In the genomic region with DNA sequence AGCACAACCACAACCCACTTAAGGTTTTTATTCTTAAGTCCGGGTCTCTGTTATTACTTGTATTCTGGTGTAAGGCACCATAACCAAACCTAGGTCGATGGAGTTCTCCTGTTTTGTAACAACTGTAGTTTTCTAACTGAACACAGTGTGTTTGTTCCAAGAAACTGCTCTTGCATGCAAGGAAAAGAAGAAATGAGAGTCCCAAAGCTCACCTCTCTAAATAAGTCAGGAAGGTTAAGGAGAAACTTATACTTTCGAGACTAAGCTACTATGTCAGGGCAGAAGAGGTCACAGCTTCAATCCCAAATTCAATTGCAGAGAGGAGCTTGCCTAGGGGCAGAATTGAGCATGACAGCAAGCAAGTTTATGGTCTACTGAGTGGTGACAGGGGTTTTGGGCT, we compare ENCODE assay signal across 28 mouse cellular contexts.
"Had no signal": no experiment of that assay in that cellular context is flagged by ENCODE, and none has a peak within 500 bp of the region (broad histone marks: within the 10 kb centered on the region; RNA-seq: fewer than 3 reads in every experiment).

No protein-coding gene starts in this region.

- H3K4me3 ChIP-seq: limb, embryonic 10.5 days; limb, embryonic 12.5 days; limb, embryonic 13.5 days; limb, embryonic 15.5 days; liver, embryonic 12.5 days; liver, embryonic 13.5 days; liver, embryonic 15.5 days; lung, embryonic 15.5 days; megakaryocyte, embryonic 14.5 days; midbrain, embryonic 10.5 days; midbrain, embryonic 12.5 days; midbrain, embryonic 13.5 days; midbrain, embryonic 15.5 days; myocyte; neural tube, embryonic 12.5 days had no signal

- H3K27me3 ChIP-seq: limb, embryonic 12.5 days; limb, embryonic 13.5 days; limb, embryonic 15.5 days; liver, embryonic 12.5 days; liver, embryonic 13.5 days; liver, embryonic 15.5 days; lung, embryonic 15.5 days; megakaryocyte, embryonic 14.5 days; midbrain, embryonic 12.5 days; midbrain, embryonic 13.5 days; midbrain, embryonic 15.5 days; neural tube, embryonic 12.5 days had no signal

- H3K4me1 ChIP-seq: limb, embryonic 10.5 days; limb, embryonic 12.5 days; limb, embryonic 13.5 days; limb, embryonic 15.5 days; liver, embryonic 12.5 days; liver, embryonic 13.5 days; liver, embryonic 15.5 days; lung, embryonic 15.5 days; megakaryocyte, embryonic 14.5 days; midbrain, embryonic 10.5 days; midbrain, embryonic 12.5 days; midbrain, embryonic 13.5 days; midbrain, embryonic 15.5 days; neural tube, embryonic 12.5 days had no signal

- H3K27ac ChIP-seq: limb, embryonic 10.5 days; limb, embryonic 12.5 days; limb, embryonic 13.5 days; limb, embryonic 15.5 days; liver, embryonic 12.5 days; liver, embryonic 13.5 days; liver, embryonic 14.5 days; liver, embryonic 15.5 days; lung, embryonic 15.5 days; macrophage; midbrain, embryonic 10.5 days; midbrain, embryonic 12.5 days; midbrain, embryonic 13.5 days; midbrain, embryonic 15.5 days; neural tube, embryonic 12.5 days had no signal

- H3K36me3 ChIP-seq: limb, embryonic 10.5 days; limb, embryonic 12.5 days; limb, embryonic 13.5 days; limb, embryonic 15.5 days; liver, embryonic 12.5 days; liver, embryonic 13.5 days; liver, embryonic 15.5 days; lung, embryonic 15.5 days; midbrain, embryonic 10.5 days; midbrain, embryonic 12.5 days; midbrain, embryonic 13.5 days; midbrain, embryonic 15.5 days; neural tube, embryonic 12.5 days had no signal

- DNase-seq: left cerebral cortex, postnatal 4 days; liver; liver, embryonic 13.5 days; liver, postnatal 0 days; lung, adult 18-20 months; lung, adult 2 months; lung, embryonic 14.5 days; lung, postnatal 10 days; lung, postnatal 14 days; lung, postnatal 36 days; lung, postnatal 4 days; midbrain, embryonic 14.5 days had no signal
